Mouse (Mus musculus) 416B (cell line): ENCODE measurements around the gene Ust.

Experiments used
- DNase-seq: peaks from one replicate; pipeline ENCODE4 v3.0.0; 2011; ENCODE audit warnings: low read depth

The Ust gene

GRCm38 (mm10) chr10:8174697-8175096 lies 343.9 kb downstream of the Ust start:
- DNase-seq: no peak

- DNase-seq: no peak
These were observed 344.4 kb downstream of the Ust start for GRCm38 (mm10) chr10:8174230-8174629.

GRCm38 (mm10) chr10:8173032-8173431 lies 345.6 kb downstream of the Ust start:
- no peak for DNase-seq

DNA sequence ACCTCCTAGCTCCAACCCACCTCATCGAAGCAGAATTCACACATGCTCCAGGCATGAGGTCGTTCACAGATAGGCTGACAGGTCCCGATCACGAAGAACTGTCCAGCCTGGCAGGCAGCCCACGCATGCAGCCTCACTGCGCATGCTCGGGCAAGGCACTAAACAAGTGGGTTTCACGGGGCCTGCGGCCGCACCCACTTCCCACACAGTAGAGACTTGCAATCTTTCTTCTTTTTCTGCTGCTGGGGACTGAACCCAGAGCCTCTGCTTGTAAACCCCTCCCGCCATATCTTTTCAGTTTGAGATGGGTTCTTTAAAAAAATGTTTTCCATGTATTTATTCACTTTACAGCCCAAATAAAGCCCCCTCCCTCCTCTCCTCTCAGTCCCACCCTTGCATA lies 347.1 kb downstream of the Ust start:
- DNase-seq: no peak
